Mouse (Mus musculus) erythroblast, embryonic 14.5 days (primary cell): ENCODE data around the gene Filip1l.

Experiments
- GATA1 ChIP-seq: IDR thresholded peaks from 2 replicates; pipeline ENCODE4 v1.6.1; 2012; ENCODE audit warnings: low read length, inconsistent platforms, mixed read lengths
- TAL1 ChIP-seq: IDR thresholded peaks from 3 replicates; pipeline ENCODE4 v1.6.1; 2012; ENCODE audit warnings: low read length, inconsistent platforms, mixed read lengths

DNA sequence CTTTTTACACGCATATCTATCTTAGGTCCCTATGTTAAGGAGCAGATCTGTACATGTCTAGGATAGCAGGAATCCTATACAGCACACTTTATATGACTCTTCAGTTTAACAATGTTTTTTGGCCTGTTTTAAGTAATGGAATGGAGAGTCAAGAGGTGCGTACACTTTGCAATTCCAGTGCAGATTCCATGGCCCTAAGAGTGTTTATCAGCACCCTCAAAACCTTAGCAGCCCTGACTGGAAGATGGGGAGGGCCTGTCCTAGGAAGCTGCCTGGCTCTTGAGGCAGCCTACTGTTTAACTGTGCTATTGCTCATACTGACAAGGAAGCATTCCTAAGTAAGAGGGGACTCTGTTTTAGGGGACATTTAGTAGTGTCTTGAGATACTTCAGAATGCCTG, 31.4 kb downstream of the Filip1l start:
- TF ChIP-seq TAL1 (no peak), GATA1 (no peak)
